Comparison of ENCODE assay signal across 9 mouse cellular contexts in genomic region chr2:75696371-75696770, GRCm38 (mm10). TPM values are rescaled to one million over a fixed set of nuclear protein-coding genes. Genes with fewer than 3 reads are reported as not detected.
A peak's percentile ranks its signal among the peaks of the same experiment; 100 is the strongest.
DNase-seq lines count a peak whose midpoint lies in the region; ATAC-seq and TF ChIP-seq lines count a peak whose summit lies in the region.
"Had no signal": no experiment of that assay in that cellular context is flagged by ENCODE, and none has a peak within 500 bp of the region (broad histone marks: within the 10 kb centered on the region; RNA-seq: fewer than 3 reads in every experiment).

No protein-coding gene starts in this region.

- WGBS in lung, postnatal 0 days: 33% methylated on average over 5 of the region's 5 CpGs
- 37% methylated on average over 5 of the region's 5 CpGs for WGBS in liver, postnatal 0 days (ENCODE audit: insufficient replicate concordance)

- no peak overlapping the region for H3K9ac ChIP-seq in lung, postnatal 0 days (replicated peaks; ENCODE audit: low read depth)
- no peak overlapping the region for H3K9ac ChIP-seq in liver, postnatal 0 days (replicated peaks)

- H3K27ac ChIP-seq in lung, postnatal 0 days (ENCODE audit: low read length): peak overlapping the region; percentile 49
- peak overlapping the region; percentile 24; the same call in 1 of the 2 replicates for H3K27ac ChIP-seq in liver, postnatal 0 days (ENCODE audit: low read depth)

- intact Hi-C loops in left cerebral cortex, postnatal 10 days (cut with DNase I): no loop called here

- H3K27me3 ChIP-seq in lung, postnatal 0 days (replicated peaks; ENCODE audit: insufficient read depth, low read length): no peaks in the 10 kb centered on the region
- H3K27me3 ChIP-seq in liver, postnatal 0 days (ENCODE audit: insufficient read depth, low read length): no peaks in the 10 kb centered on the region

- no peaks in the 10 kb centered on the region for H3K9me3 ChIP-seq in lung, postnatal 0 days (ENCODE audit: low read length)
- H3K9me3 ChIP-seq in liver, postnatal 0 days (ENCODE audit: low read length): no peaks in the 10 kb centered on the region

- peaks cover 25% of the 10 kb centered on the region for H3K4me1 ChIP-seq in lung, postnatal 0 days (ENCODE audit: insufficient read depth, low read depth, low read length)
- H3K4me1 ChIP-seq in liver, postnatal 0 days (ENCODE audit: insufficient read depth): peaks cover 50% of the 10 kb centered on the region

- H3K36me3 ChIP-seq in lung, postnatal 0 days (ENCODE audit: insufficient read depth, low read length): peaks cover 4% of the 10 kb centered on the region; the same call in 1 of the 2 replicates
- H3K36me3 ChIP-seq in liver, postnatal 0 days (replicated peaks; ENCODE audit: insufficient read depth, low read length): peaks cover 32% of the 10 kb centered on the region

- H3K4me3 ChIP-seq in lung, postnatal 0 days (ENCODE audit: low read depth, low read length): no peak overlapping the region
- no peak overlapping the region for H3K4me3 ChIP-seq in liver, postnatal 0 days (ENCODE audit: low read depth, low read length)

- peak; percentile 96 for DNase-seq in heart, adult 11 months
- no peak for DNase-seq in heart, postnatal 4 days
- no peak for DNase-seq in lung, postnatal 0 days (ENCODE audit: low spot score)
- DNase-seq in lung, adult 18-20 months: no peak
- DNase-seq in liver, postnatal 0 days: no peak
- no peak for DNase-seq in left cerebral cortex, postnatal 10 days (ENCODE audit: extremely low spot score in 1 of 2, low spot score in 2 of 2)
- DNase-seq in ovary, adult 18-20 months (ENCODE audit: low spot score): no peak
- DNase-seq in right cerebral cortex, postnatal 10 days (ENCODE audit: low spot score in 2 of 2): no peak
- DNase-seq: cerebellum, adult 8-10 months had no signal

- no peak overlapping the region; the same call in 1 of the 2 replicates for H3K4me2 ChIP-seq in lung, postnatal 0 days (replicated peaks; ENCODE audit: low read depth, low read length)
- H3K4me2 ChIP-seq in liver, postnatal 0 days (ENCODE audit: low read depth, low read length): peak overlapping the region; percentile 34; the same call in 1 of the 2 replicates

- no peak for ATAC-seq in lung, postnatal 0 days
- no peak for ATAC-seq in liver, postnatal 0 days

- no peak for TF ChIP-seq EP300 in lung, postnatal 0 days (IDR thresholded peaks at IDR 0.05)
- TF ChIP-seq EP300 in liver, postnatal 0 days (IDR thresholded peaks at IDR 0.05; ENCODE audit: low read depth): no peak

- TF ChIP-seq CTCF in lung, postnatal 0 days (IDR thresholded peaks at IDR 0.05): no peak
- no peak for TF ChIP-seq CTCF in liver, postnatal 0 days (IDR thresholded peaks at IDR 0.05; ENCODE audit: low read depth)

RNA-seq across cellular contexts. Expression of gene Nfe2l2, which starts 8.1 kb away (rescaled TPM):
- total RNA-seq in heart, postnatal 4 days (2021): 10 to 100 TPM; 53.2 to 54.5 TPM
- 116 and 151 TPM in 2 replicates for polyA plus RNA-seq in lung, postnatal 0 days (2015; fragmentation: Nextera tagmentation; extraction: Ambion mirVana)
- 58.7 and 59.4 TPM in 2 replicates for polyA plus RNA-seq in liver, postnatal 0 days (2015; fragmentation: Nextera tagmentation; extraction: Ambion mirVana)
- total RNA-seq in left cerebral cortex, postnatal 10 days (2021): 1 to 10 TPM; 9.7 to 9.8 TPM

RNA-seq across cellular contexts. Expression of gene Hnrnpa3, which starts 37.3 kb away (rescaled TPM):
- 100 to 1,000 TPM; 504 to 509 TPM for total RNA-seq in heart, postnatal 4 days (2021)
- 114 and 129 TPM in 2 replicates for polyA plus RNA-seq in lung, postnatal 0 days (2015; fragmentation: Nextera tagmentation; extraction: Ambion mirVana)
- polyA plus RNA-seq in liver, postnatal 0 days (2015; fragmentation: Nextera tagmentation; extraction: Ambion mirVana): 86.9 and 90.7 TPM in 2 replicates
- 100 to 1,000 TPM; 329 to 339 TPM for total RNA-seq in left cerebral cortex, postnatal 10 days (2021)

Comparison
In these comparisons a context has a peak if more than half of its experiments do, and no peak if none do; other contexts are left out.
1. RNA of gene Nfe2l2, which starts 8.1 kb away (total RNA-seq): 53.2 to 54.5 TPM in heart, postnatal 4 days; 9.7 to 9.8 TPM in left cerebral cortex, postnatal 10 days; every median in the first group is over 4 times any median in the second.